Mouse (Mus musculus) splenic B cell, adult 2 months (primary cell): ENCODE results near the gene Tspan31.

ENCODE experiments used
- DNase-seq: peaks from one replicate; pipeline ENCODE4 v3.0.0-alpha.2; 2011; ENCODE audit warnings: low read depth, low spot score
- H3K27me3 ChIP-seq: 2 replicates; pipeline ENCODE4 v1.6.1; 2012; ENCODE audit warnings: mild to moderate bottlenecking, low read length, moderate library complexity, mixed read lengths; ENCODE audit not compliant: control insufficient read depth, poor library complexity, insufficient read depth, severe bottlenecking
- H3K36me3 ChIP-seq: 2 replicates; pipeline ENCODE4 v1.6.1; 2012; ENCODE audit warnings: mild to moderate bottlenecking, low read length, moderate library complexity, mixed read lengths; ENCODE audit not compliant: control insufficient read depth, poor library complexity, insufficient read depth, severe bottlenecking

The Tspan31 gene

GRCm38 (mm10) chr10:127094382-127094802, 24.3 kb upstream of the Tspan31 start:
- Histone ChIP-seq H3K36me3 (peaks cover 17% of the 10 kb centered on the region), H3K27me3 (no peaks in the 10 kb centered on the region)
- DNase-seq = no peak

DNA sequence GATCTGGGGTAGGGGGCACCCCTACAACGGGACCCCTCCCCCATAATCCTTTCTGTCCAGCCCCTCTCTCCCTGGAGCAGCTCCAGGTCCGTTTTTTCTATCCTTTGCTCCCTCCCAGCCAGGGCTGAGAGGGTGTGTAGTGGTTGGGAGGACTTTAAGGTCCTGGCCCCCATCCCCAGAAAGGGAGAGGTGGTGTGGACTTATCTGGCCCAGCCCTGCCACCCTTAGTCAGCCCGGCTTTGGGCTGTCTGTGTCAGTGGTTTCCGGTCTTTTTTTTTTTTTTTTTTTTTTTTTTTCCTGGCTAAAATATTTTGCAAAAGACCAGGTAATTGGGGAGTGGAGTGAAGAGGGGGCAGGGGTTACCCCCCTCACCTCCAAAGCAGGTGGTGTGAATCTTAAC, 22.7 kb upstream of the Tspan31 start:
- Histone ChIP-seq H3K36me3 (peaks cover 20% of the 10 kb centered on the region), H3K27me3 (no peaks in the 10 kb centered on the region)
- no peak for DNase-seq

GRCm38 (mm10) chr10:127091507-127092396, 21.7 kb upstream of the Tspan31 start:
- no peaks in the 10 kb centered on the region for H3K27me3 ChIP-seq
- DNase-seq = no peak
- peaks cover 22% of the 10 kb centered on the region for H3K36me3 ChIP-seq

DNA sequence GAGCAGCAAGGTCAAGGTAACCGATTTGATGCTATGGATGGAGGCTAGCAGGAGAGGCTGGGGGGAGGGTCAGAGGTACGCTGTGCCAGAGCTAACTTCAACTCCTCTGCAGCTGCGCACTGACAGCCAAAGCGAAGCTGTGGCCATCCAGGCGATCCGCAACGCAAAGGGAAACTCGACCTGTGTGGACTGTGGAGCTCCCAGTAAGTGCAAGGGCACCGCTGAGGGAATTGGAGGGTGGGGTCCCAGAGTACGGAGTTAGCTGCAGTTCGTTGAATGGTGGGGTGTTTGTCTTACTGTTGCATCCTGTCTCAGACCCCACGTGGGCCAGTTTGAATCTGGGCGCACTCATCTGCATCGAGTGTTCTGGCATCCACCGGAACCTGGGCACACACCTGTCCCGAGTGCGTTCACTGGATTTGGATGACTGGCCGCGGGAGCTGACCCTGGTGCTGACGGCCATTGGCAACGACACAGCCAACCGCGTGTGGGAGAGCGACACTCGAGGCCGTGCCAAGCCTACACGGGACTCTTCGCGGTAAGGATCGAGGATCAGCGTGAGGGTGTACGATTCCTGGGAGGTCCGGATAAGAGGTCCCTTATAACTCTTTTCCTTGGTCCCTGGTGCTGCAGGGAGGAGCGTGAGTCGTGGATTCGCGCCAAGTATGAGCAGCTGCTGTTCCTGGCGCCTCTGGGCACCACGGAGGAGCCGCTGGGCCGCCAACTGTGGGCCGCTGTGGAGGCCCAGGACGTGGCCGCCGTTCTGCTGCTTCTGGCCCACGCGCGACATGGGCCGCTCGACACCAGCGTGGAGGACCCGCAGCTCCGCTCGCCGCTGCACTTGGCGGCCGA, 20.7 kb upstream of the Tspan31 start:
- no peaks in the 10 kb centered on the region for H3K27me3 ChIP-seq
- H3K36me3 ChIP-seq = peaks cover 21% of the 10 kb centered on the region
- no peak for DNase-seq

DNA sequence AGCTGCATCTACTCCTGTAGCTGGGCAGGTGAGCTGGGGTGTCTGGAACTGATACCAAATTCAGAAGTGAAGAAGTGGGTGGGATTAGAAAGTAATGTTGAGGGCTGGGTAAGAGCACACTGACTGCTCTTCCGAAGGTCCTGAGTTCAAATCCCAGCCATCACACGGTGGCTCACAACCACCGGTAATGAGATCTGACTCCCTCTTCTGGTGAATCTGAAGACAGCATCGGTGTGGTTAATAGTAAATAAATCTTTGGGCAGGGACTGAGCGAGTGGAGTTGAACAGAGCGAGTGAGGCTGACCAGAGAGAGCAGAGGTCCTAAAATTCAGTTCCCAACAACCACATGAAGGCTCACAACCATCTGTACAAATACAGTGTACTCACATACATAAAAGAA, 15.6 kb upstream of the Tspan31 start:
- no peak for DNase-seq
- no peaks in the 10 kb centered on the region for H3K27me3 ChIP-seq
- peaks cover 18% of the 10 kb centered on the region for H3K36me3 ChIP-seq

- Histone ChIP-seq H3K27me3 (no peaks in the 10 kb centered on the region), H3K36me3 (peaks cover 16% of the 10 kb centered on the region)
- DNase-seq = no peak
Observed at GRCm38 (mm10) chr10:127085052-127085451, 15.0 kb upstream of the Tspan31 start.

DNA sequence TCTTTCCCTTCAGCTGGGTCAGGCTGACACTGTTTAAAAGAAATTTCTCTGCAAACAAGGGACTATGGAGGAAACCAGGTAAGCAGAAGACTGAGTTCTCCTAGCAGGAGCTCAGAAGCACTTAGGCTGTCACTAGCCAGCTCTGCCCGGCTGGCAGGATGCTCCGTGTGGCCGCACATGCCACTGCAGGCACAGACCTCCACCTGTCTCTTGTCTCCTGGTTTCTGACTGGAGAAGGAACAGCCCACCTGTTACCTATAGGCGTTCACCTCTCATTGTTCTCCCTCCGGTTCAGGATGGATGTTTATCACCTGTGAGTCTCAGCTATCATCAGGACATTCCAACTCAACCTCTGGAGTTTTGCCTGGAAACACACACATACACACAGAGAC, 13.8 kb upstream of the Tspan31 start:
- Histone ChIP-seq H3K27me3 (no peaks in the 10 kb centered on the region), H3K36me3 (peaks cover 18% of the 10 kb centered on the region)
- DNase-seq = no peak

DNA sequence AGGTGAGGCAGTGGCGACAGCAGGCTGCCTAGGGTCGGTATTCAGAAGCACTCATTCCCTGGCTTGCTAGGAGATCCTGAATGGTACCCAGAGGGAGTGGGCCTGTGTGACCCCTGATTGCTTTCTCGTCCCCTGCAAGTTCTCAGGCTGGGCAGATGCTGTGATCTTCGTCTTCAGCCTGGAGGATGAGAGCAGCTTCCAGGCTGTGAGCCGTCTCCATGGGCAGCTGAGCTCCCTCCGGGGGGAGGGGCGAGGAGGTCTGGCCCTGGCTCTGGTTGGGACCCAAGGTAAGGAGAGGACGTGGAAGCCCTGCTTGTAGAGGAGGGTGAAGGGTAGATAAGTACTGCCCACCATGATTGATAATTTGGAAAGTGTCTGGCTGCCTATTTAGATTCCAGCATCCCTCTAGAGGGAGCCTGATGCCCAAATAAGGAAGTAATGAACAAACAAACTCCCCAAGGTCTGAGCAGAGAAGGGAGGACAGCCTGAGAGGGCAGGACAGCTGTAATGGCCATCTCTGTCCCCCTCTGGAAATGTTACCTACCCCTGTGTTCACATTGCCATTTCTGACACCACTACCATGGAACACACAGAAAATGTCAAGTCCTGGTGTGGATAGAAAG, 13.3 kb upstream of the Tspan31 start:
- Histone ChIP-seq H3K36me3 (peaks cover 18% of the 10 kb centered on the region), H3K27me3 (no peaks in the 10 kb centered on the region)
- DNase-seq = no peak

DNA sequence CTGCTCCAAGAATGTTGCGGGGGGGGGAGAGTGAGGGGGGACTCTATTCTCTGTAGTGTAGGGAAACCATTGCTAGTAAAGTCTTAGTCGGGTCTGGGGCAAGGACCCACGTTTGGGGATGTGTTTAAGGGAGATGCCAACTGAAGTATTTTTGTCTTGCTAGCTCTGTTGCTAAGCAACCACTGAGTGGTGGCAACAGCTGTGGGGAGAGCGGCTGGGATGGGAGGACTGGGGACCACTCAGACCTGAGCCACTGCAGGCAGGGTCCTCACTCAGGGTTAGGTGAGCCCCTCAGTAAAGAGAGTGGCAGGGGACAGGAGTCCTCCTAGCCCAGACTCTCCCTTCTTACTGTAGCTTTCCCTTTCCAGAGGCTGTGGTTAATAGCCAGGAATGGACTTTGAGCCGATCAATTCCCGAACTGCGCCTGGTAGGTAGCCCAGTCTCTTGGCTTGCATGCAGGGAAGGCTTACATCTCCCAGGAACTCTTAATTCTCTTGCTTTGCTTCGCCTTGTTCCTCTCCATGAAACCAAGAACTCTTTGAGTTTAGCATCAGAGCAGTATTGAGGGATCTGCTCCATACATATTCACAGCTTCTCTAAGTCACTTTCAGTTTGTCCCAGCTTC, 12.0 kb upstream of the Tspan31 start:
- H3K36me3 ChIP-seq = peaks cover 13% of the 10 kb centered on the region
- H3K27me3 ChIP-seq = no peaks in the 10 kb centered on the region
- DNase-seq = no peak

DNA sequence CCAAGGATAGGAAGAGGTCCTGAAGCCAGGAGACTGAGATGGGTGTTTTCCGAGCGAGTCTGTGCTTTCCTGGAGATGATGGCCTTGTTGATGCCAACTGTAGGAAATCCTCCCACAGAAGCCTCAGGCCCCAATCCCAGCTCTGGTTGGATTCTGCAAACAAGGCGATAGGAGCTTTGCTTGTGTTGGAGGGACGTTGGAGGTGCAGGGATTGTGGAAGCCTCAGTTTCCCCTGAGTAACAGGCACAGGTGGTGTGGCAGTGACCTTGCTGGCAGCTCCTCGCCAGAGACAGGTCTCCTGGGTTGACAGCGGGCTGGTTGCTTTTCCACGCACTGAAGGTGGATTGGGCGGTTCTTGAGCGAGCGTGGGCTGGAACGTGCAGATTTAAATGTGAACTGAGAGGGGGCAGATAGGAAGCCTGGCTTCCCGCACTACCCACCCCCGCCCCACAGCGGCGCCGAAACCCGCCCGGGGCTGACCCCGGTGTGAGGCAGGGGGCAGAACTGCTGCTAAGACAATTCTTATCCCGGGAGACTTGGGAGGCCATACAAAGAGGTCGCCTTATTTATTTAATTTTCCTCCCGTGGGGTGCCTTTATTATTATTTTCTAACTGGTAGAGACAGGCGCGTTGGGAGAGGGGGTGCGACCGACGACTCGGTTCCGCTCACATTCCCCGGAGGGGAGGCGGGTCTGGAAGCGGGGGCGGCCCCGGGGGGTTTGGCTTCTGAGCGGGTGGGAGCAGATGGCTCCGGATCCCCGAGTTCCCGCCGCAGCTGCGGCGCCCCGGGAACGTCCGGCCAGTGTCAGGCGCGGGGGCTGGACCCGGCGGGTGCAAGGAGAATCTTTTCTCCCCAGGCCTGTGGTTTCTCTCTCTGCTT, 11.1 kb upstream of the Tspan31 start:
- DNase-seq = no peak
- Histone ChIP-seq H3K36me3 (peaks cover 13% of the 10 kb centered on the region), H3K27me3 (no peaks in the 10 kb centered on the region)

DNA sequence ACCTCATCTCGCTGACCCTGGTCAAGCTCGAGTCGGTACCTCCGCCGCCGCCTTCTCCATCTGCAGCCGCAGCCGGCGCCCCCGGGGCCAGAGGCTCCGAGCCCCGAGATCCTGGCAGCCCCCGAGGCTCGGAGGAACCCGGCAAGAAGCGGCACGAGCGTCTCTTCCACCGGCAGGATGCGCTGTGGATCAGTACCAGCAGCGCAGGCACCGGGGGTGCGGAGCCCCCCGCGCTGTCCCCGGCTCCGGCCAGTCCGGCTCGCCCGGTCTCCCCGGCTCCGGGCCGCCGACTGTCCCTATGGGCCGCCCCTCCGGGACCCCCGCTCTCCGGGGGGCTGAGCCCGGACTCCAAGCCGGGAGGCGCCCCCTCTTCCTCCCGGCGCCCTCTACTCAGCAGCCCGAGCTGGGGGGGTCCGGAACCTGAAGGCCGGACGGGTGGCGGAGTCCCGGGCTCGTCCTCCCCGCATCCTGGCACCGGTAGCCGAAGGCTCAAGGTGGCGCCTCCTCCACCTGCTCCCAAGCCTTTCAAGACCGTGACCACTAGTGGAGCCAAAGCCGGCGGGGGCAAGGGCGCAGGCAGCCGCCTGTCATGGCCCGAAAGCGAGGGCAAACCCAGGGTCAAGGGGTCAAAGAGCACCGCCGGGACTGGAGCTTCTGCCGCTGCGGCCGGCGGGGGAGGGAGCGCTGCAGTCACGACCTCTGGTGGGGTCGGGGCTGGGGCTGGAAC, 9.8 kb upstream of the Tspan31 start:
- Histone ChIP-seq H3K27me3 (no peaks in the 10 kb centered on the region), H3K36me3 (peaks cover 13% of the 10 kb centered on the region)
- no peak for DNase-seq

GRCm38 (mm10) chr10:127078677-127079575, 8.9 kb upstream of the Tspan31 start:
- DNase-seq = no peak
- Histone ChIP-seq H3K27me3 (no peaks in the 10 kb centered on the region), H3K36me3 (peaks cover 13% of the 10 kb centered on the region)
